Mouse (Mus musculus) stomach, postnatal 0 days (tissue): Measurements from ENCODE around the gene Clec14a. TPM values are rescaled to one million over a fixed set of nuclear protein-coding genes. Genes with fewer than 3 reads are reported as not detected.

Experiments
- ATAC-seq: fragments of 200-750 bp; cut with Nextera tagmentation; 2 replicates; pipeline ENCODE4 v1.8.0; 2017; ENCODE audit not compliant: low FRiP score, low TSS enrichment
- DNase-seq: peaks from one replicate; pipeline ENCODE4 v3.0.0-alpha.2; 2016; ENCODE audit warnings: low spot score
- H3K27ac ChIP-seq: fragments of 300-500 bp; sonication (generic); replicated peaks from 2 replicates; pipeline ENCODE4 v1.5.1; 2014; ENCODE audit warnings: mild to moderate bottlenecking, control low read depth
- H3K27me3 ChIP-seq: fragments of 300-500 bp; sonication (generic); 2 replicates; pipeline ENCODE4 v1.6.1; 2014; ENCODE audit warnings: low read length; ENCODE audit not compliant: control insufficient read depth, insufficient read depth
- H3K36me3 ChIP-seq: fragments of 300-500 bp; sonication (generic); 2 replicates; pipeline ENCODE4 v1.6.1; 2014; ENCODE audit warnings: low read length, mixed read lengths; ENCODE audit not compliant: control insufficient read depth, insufficient read depth
- H3K4me1 ChIP-seq: fragments of 300-500 bp; sonication (generic); replicated peaks from 2 replicates; pipeline ENCODE4 v1.6.1; 2014; ENCODE audit warnings: antibody characterized with exemption; ENCODE audit not compliant: control insufficient read depth, insufficient read depth
- H3K4me2 ChIP-seq: fragments of 300-500 bp; sonication (generic); replicated peaks from 2 replicates; pipeline ENCODE4 v1.6.1; 2014; ENCODE audit warnings: low read depth, mild to moderate bottlenecking, control low read depth, moderate library complexity
- H3K4me3 ChIP-seq: fragments of 300-500 bp; sonication (generic); 2 replicates; pipeline ENCODE4 v1.5.1; 2014; ENCODE audit warnings: low read depth, low read length, control low read depth
- H3K9ac ChIP-seq: fragments of 300-500 bp; sonication (generic); 2 replicates; pipeline ENCODE4 v1.6.1; 2014; ENCODE audit warnings: mild to moderate bottlenecking, low read length, control low read depth, mixed read lengths
- H3K9me3 ChIP-seq: fragments of 300-500 bp; sonication (generic); 2 replicates; pipeline ENCODE4 v1.6.1; 2016; ENCODE audit warnings: low read length; ENCODE audit not compliant: control insufficient read depth
- CTCF ChIP-seq: IDR thresholded peaks from 2 replicates; pipeline ENCODE4 v1.5.1; 2016; ENCODE audit warnings: antibody characterized with exemption, low read depth, mild to moderate bottlenecking, moderate library complexity
- EP300 ChIP-seq: optimal IDR thresholded peaks from 2 replicates; pipeline ENCODE3; 2016; ENCODE audit warnings: antibody characterized with exemption
- WGBS: fragments of 180-500 bp; shearing (Covaris S2); extraction: QIAGEN DNeasy Blood & Tissue Kit; methylation state at CpG from one replicate; pipeline ENCODE4 v1.1.7; 2014; 5-methylcytosine and 5-hydroxymethylcytosine counted together
- polyA plus RNA-seq: library from polyadenylated mRNA; unstranded; fragments of >200 nt; fragmentation: Nextera tagmentation; extraction: Ambion mirVana; gene quantifications from 2 replicates; pipeline ENCODE4 v1.2.1, GENCODE M21; 2015

The Clec14a gene
- polyA plus RNA-seq, 1 experiment from 2014 or later = 7.8 TPM

DNA sequence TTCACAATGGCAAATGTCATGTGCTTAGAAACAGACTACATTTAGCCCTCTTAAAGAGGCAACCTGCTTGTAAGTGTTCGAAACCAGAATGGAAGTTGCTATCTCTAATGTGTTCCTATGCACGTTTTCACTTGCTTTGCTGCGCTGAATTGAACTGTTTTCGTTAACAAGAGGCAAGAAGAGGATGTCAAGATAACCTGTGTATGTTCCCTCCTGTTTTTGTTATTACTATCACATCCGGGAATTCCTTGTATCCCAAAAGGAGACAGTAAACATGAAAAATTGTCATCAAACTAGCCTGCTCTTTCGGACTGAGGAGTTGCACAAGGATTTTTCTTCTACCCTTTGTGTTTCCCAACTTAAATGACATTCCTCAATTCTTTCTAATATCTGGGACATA, 1.4 kb upstream of the Clec14a start:
- H3K9me3 ChIP-seq = no peaks in the 10 kb centered on the region
- no peak overlapping the region for H3K9ac ChIP-seq
- no peaks in the 10 kb centered on the region for H3K27me3 ChIP-seq
- no peak overlapping the region for H3K4me2 ChIP-seq
- 63% methylated on average over 6 of the region's 6 CpGs for WGBS
- ATAC-seq (no peak), DNase-seq (no peak)
- H3K27ac ChIP-seq = no peak overlapping the region
- H3K4me1 ChIP-seq = 0 out of 2 replicates have a peak, but pooled peaks cover 2% of the 10 kb centered on the region
- H3K36me3 ChIP-seq = no peaks in the 10 kb centered on the region
- no peak overlapping the region for H3K4me3 ChIP-seq
- no peak for TF ChIP-seq CTCF
- no peak for TF ChIP-seq EP300

DNA sequence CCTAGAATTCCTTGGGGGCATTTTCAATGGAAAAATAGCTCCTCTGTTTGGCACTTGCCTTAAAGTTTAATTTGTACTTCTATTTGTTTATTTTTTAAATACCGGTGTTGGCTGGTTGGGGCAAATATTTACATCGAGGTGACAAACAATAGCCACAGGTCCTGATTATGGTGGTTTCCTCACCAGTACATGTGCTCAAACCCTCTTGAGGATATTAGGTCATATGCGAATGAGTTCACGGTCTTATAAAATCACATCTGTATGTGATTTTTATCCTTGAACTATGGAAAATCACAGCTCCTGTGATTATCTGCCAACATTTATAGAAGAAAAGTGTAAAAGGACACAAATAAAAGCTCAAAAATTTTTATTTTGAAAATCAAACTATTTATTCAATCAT, 415 bp upstream of the Clec14a start:
- WGBS = 53% methylated on average over 4 of the region's 4 CpGs
- no peak overlapping the region for H3K4me2 ChIP-seq
- H3K9me3 ChIP-seq = no peaks in the 10 kb centered on the region
- H3K36me3 ChIP-seq = no peaks in the 10 kb centered on the region
- no peaks in the 10 kb centered on the region for H3K27me3 ChIP-seq
- no peak for TF ChIP-seq CTCF
- H3K9ac ChIP-seq = no peak overlapping the region
- ATAC-seq = no peak
- H3K4me3 ChIP-seq = no peak overlapping the region
- 0 out of 2 replicates have a peak, but pooled peaks cover 2% of the 10 kb centered on the region for H3K4me1 ChIP-seq
- DNase-seq = no peak
- H3K27ac ChIP-seq = 0 out of 2 replicates have a peak overlapping the region, but pooled peaks have one; percentile 24

DNA sequence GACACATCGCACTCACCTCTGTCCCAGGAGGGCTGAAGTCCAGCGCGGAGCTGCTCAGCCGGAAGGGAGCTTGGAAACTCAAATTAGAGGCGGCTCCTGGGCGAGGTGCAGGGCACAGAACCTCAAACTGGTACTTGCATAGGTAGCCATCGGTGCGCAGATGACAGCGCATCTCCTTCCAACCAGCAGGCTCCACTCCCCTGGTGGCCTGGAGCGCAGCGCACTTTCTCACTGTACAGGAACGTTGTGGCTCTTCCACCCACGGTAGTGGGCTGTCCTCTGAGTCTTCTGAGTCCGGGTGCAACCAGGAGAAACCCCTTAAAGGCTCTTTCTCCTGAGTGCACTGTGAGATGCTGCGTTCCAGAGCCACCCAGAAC, 916 bp downstream of the Clec14a start:
- peak overlapping the region; percentile 77 for H3K27ac ChIP-seq
- 0 out of 2 replicates have a peak, but pooled peaks cover 2% of the 10 kb centered on the region for H3K4me1 ChIP-seq
- no peaks in the 10 kb centered on the region for H3K36me3 ChIP-seq
- H3K4me3 ChIP-seq = peak overlapping the region; percentile 43
- DNase-seq (peak; percentile 41), ATAC-seq (peak; percentile 56; the same call in 1 of the 2 replicates)
- peak overlapping the region; percentile 57 for H3K9ac ChIP-seq
- H3K9me3 ChIP-seq = no peaks in the 10 kb centered on the region
- whole genome bisulfite sequencing = 5% methylated on average over 15 of the region's 15 CpGs
- TF ChIP-seq CTCF (0 out of 2 replicates have a peak, but pooled peaks have one; percentile 3), EP300 (no peak)
- peak overlapping the region; percentile 72 for H3K4me2 ChIP-seq
- H3K27me3 ChIP-seq = no peaks in the 10 kb centered on the region

DNA sequence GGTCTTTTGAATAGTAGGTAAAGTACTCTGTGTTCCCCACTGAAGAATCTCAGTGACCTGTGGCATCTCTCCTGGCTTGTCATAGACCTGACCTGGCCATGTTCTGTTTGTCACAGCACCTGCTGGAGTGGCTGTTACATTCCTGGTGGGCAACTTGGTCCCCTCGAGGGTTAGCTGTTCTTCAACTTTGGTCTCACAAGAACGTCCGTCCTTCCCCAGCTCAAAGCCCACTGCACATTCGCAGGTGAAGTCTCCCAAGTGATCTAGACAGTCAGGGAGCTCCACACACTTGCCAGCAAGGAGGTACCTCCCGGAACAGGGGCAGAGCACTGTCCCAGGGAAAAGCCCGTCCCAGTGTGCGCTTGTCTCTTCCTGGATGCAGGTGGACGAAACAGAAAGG, 1.3 kb downstream of the Clec14a start:
- no peaks in the 10 kb centered on the region for H3K36me3 ChIP-seq
- no peak for ATAC-seq

DNA sequence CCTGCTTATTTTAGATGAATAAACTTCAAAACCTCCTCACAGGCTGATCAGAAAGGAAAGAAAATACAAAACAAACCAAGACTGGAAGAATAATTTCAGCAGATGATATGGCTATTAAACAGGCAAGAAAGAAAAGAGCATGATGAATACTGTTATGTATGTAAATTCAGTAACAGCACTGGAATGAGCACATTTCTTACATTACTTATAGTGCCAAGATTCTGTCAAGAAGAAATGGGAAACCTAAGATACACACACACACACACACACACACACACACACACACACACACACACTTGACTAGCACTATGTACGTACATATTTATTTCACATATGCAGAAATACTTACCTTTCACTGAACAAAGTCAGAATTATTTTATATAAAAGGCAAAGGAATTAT, 17.2 kb downstream of the Clec14a start:
- WGBS = 85% methylated on average over 1 of the region's 1 CpGs
- Histone ChIP-seq H3K4me3 (no peak overlapping the region), H3K36me3 (no peaks in the 10 kb centered on the region), H3K9me3 (no peaks in the 10 kb centered on the region), H3K4me1 (no peaks in the 10 kb centered on the region), H3K27ac (no peak overlapping the region), H3K4me2 (no peak overlapping the region), H3K9ac (no peak overlapping the region), H3K27me3 (no peaks in the 10 kb centered on the region)
- DNase-seq (no peak), ATAC-seq (no peak)
- no peak for TF ChIP-seq EP300
- no peak for TF ChIP-seq CTCF

More for the DNA sequence above, 1.3 kb downstream of the Clec14a start:
- Histone ChIP-seq H3K4me1 (0 out of 2 replicates have a peak, but pooled peaks cover 2% of the 10 kb centered on the region), H3K4me2 (peak overlapping the region; percentile 72), H3K9ac (peak overlapping the region; percentile 57), H3K27me3 (no peaks in the 10 kb centered on the region), H3K27ac (peak overlapping the region; percentile 77), H3K4me3 (peak overlapping the region; percentile 43), H3K9me3 (no peaks in the 10 kb centered on the region)
- DNase-seq = peak; percentile 13
- 34% methylated on average over 8 of the region's 8 CpGs for WGBS
- TF ChIP-seq CTCF (no peak), EP300 (no peak)

DNA sequence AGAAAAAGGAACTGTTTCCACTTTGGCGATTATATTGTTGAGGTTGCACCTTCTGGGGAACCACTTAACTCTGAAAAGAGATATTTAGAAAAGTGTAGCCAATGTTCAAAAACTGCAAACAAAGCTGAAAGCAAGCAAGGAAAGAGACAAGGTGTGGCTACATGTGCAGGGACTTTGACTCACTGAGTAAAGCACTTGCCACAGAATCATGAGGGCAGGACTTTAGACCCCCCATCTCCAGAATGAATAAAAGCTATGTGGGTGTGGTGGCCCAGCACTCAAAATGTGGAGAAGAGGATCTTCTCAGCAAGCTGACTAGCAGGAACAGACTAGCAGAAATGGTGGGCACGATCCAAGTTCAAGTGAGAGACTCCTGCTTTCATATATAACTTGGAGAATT, 36.6 kb downstream of the Clec14a start:
- Histone ChIP-seq H3K4me3 (no peak overlapping the region), H3K4me2 (no peak overlapping the region), H3K9me3 (no peaks in the 10 kb centered on the region), H3K27ac (no peak overlapping the region), H3K36me3 (no peaks in the 10 kb centered on the region), H3K4me1 (no peaks in the 10 kb centered on the region), H3K9ac (no peak overlapping the region), H3K27me3 (no peaks in the 10 kb centered on the region)
- TF ChIP-seq CTCF = no peak
- no peak for TF ChIP-seq EP300
- WGBS = 74% methylated on average over 2 of the region's 2 CpGs
- ATAC-seq = no peak
- no peak for DNase-seq
